Mouse (Mus musculus) liver, embryonic 14.5 days (tissue): ENCODE measurements around the gene Teddm1a. TPM values are rescaled to one million over a fixed set of nuclear protein-coding genes. Genes with fewer than 3 reads are reported as not detected.

ENCODE experiments used
- ATAC-seq: fragments of 200-750 bp; cut with Nextera tagmentation; 2 replicates; pipeline ENCODE4 v1.8.0; 2017; ENCODE audit warnings: moderate number of reproducible peaks, mild to moderate bottlenecking, moderate library complexity; ENCODE audit not compliant: insufficient read depth
- DNase-seq, 3 experiments: peaks; one replicate each; pipeline ENCODE4 v3.0.0-alpha.2; 2012 to 2013; ENCODE audit warnings: low read depth in 3 of 3, low spot score in 3 of 3
- H3K27ac ChIP-seq: fragments of 300-500 bp; sonication (generic); 2 replicates; pipeline ENCODE4 v1.5.1; 2014; ENCODE audit warnings: moderate library complexity, mild to moderate bottlenecking, control low read depth, inconsistent platforms
- H3K27me3 ChIP-seq: fragments of 300-500 bp; sonication (generic); 2 replicates; pipeline ENCODE4 v1.6.1; 2014; ENCODE audit warnings: mild to moderate bottlenecking, low read length, moderate library complexity; ENCODE audit not compliant: control insufficient read depth, insufficient read depth
- H3K36me3 ChIP-seq: fragments of 300-500 bp; sonication (generic); replicated peaks from 2 replicates; pipeline ENCODE4 v1.6.1; 2014; ENCODE audit warnings: low read depth; ENCODE audit not compliant: control insufficient read depth, insufficient read depth
- H3K4me1 ChIP-seq, 2 experiments: fragments of 200-500 bp in 1 of 2; fragments of 300-500 bp in 1 of 2; sonication (generic) in 1 of 2; replicated peaks; 2 replicates each; pipeline ENCODE4 v1.6.1; 2012 to 2014; ENCODE audit warnings: antibody characterized with exemption in 1 of 2, inconsistent platforms in 1 of 2, low read length in 1 of 2; ENCODE audit not compliant: control insufficient read depth in 2 of 2, insufficient read depth in 2 of 2
- H3K4me2 ChIP-seq: fragments of 300-500 bp; sonication (generic); 2 replicates; pipeline ENCODE4 v1.6.1; 2014; ENCODE audit warnings: low read depth, mild to moderate bottlenecking, control low read depth, moderate library complexity
- H3K4me3 ChIP-seq, 2 experiments: fragments of 200-500 bp in 1 of 2; fragments of 300-500 bp in 1 of 2; sonication (generic) in 1 of 2; 2 replicates each; pipeline ENCODE4 v1.5.1; 2012 to 2014; ENCODE audit warnings: low read depth in 2 of 2, low read length in 2 of 2, mild to moderate bottlenecking in 2 of 2, control low read depth in 1 of 2, inconsistent platforms in 1 of 2, moderate library complexity in 1 of 2; ENCODE audit not compliant: insufficient read depth in 1 of 2
- H3K9ac ChIP-seq: fragments of 300-500 bp; sonication (generic); replicated peaks from 2 replicates; pipeline ENCODE4 v1.6.1; 2014; ENCODE audit warnings: mild to moderate bottlenecking, control low read depth, moderate library complexity
- H3K9me3 ChIP-seq: fragments of 300-500 bp; sonication (generic); 2 replicates; pipeline ENCODE4 v1.6.1; 2016; ENCODE audit warnings: low read length, mixed read lengths; ENCODE audit not compliant: control insufficient read depth
- CTCF ChIP-seq: IDR thresholded peaks from 2 replicates; pipeline ENCODE4 v1.5.1; 2016; ENCODE audit warnings: antibody characterized with exemption, low read depth, control low read depth
- EP300 ChIP-seq: IDR thresholded peaks from 2 replicates; pipeline ENCODE4 v1.6.1; 2016; ENCODE audit warnings: antibody characterized with exemption, low read depth
- WGBS: fragments of 180-500 bp; shearing (Covaris S2); extraction: QIAGEN DNeasy Blood & Tissue Kit; methylation state at CpG from one replicate; pipeline ENCODE4 v1.1.7; 2014; ENCODE audit not compliant: insufficient replicate concordance; 5-methylcytosine and 5-hydroxymethylcytosine counted together
- polyA plus RNA-seq, 2 experiments: library from polyadenylated mRNA; depleted of rRNA in 1 of 2; stranded (reverse) in 1 of 2; unstranded in 1 of 2; fragments of >200 nt; fragmentation: Nextera tagmentation in 1 of 2; extraction: Ambion mirVana in 1 of 2; gene quantifications; 2 replicates each; pipeline versions ENCODE4 v1.2.1 to v1.2.3; 2012 to 2014

The Teddm1a gene
- polyA plus RNA-seq, 2 experiments: not detected

DNA sequence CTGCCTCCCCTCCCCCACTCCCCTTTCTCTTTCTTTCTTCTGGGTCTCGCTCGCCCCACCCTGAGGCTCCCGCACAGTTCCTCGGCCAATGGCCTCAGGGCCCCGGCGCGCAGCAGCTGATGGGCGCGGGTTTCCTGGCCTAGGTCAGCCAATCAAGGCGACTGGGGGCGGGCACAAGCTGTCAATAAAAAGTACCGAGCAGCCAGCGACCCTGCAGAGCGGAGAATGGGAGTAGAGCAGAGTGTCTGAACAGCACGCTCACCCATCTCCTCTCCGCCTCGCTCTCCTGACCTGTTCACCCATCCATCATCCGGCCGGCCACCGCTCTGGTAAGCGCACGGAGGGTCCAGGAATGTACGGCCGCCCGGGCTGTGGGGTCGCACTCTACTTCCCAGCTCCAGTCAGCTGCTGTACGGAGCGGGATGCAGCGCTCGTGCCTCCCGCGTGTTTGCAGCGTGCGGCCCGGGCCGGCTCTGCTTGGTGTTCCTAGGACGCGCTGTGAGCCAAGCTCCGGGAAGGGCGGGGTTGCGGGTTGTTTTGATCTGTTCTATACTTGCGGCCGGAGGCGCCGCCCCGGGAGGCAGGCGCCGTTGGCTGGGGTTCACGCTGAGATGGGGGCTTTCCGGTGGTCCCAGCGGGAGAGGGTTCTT, 8.3 kb downstream of the Teddm1a start, which contains the start of the genes Glul and Teddm2:
Gene Glul (plus strand): TSS at position 214 of the 650 bp plus-strand sequence.
Gene Teddm2 (minus strand): TSS at position 498 of the 650 bp plus-strand sequence.
- DNase-seq (peak; percentile 87 to 90 (median 88)), ATAC-seq (peak; percentile 92)
- H3K27me3 ChIP-seq: no peaks in the 10 kb centered on the region
- H3K9me3 ChIP-seq: no peaks in the 10 kb centered on the region
- peaks cover 10 to 13% of the 10 kb centered on the region in 2 experiments for H3K4me1 ChIP-seq
- TF ChIP-seq CTCF (no peak), EP300 (peak; percentile 31; the same call in 1 of the 2 replicates)
- 0% methylated on average over 51 of the region's 51 CpGs for WGBS
- peak within 1 kb of the TSS; percentile 94 for H3K27ac ChIP-seq
- peak within 1 kb of the TSS; percentile 88 for H3K9ac ChIP-seq
- peaks cover 25% of the 10 kb centered on the region for H3K36me3 ChIP-seq
- H3K4me2 ChIP-seq: peak within 1 kb of the TSS; percentile 83
- peak within 1 kb of the TSS; percentile 75 to 77 for H3K4me3 ChIP-seq

DNA sequence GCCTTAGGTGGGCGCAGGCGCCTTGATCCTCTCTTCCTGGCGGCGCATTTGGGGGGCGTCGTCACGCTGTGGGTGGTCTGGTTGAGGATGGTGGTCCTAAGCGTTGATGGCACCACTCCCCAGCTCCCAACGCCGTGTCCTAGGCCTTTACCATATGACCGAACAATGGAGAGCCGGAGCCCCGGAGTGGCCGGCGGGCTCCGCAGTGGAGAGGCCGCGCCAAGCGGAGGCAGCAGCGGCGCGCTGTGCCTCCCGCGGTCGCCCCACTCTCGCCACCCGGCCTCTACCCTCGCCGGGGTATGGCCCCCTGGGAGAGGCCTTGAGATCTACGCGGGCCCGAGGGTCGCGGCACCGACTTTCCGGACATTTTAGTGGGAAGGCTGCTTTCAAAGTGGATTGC, 8.8 kb downstream of the Teddm1a start:
- DNase-seq (no peak), ATAC-seq (peak; percentile 34)
- H3K4me1 ChIP-seq: peaks cover 10 to 13% of the 10 kb centered on the region in 2 experiments
- no peaks in the 10 kb centered on the region for H3K27me3 ChIP-seq
- no peaks in the 10 kb centered on the region for H3K9me3 ChIP-seq
- WGBS: under 1% methylated on average over 28 of the region's 36 CpGs
- peak overlapping the region; percentile 83 for H3K4me2 ChIP-seq
- H3K9ac ChIP-seq: peak overlapping the region; percentile 88
- peaks cover 30% of the 10 kb centered on the region for H3K36me3 ChIP-seq
- peak overlapping the region; percentile 75 to 77 for H3K4me3 ChIP-seq
- peak overlapping the region; percentile 94 for H3K27ac ChIP-seq
- TF ChIP-seq CTCF (no peak), EP300 (no peak)

- peaks cover 10 to 13% of the 10 kb centered on the region in 2 experiments for H3K4me1 ChIP-seq
Measured at GRCm38 (mm10) chr1:153900860-153901730, 9.6 kb downstream of the Teddm1a start.

GRCm38 (mm10) chr1:153903006-153903405, 11.5 kb downstream of the Teddm1a start:
- 92% methylated on average over 13 of the region's 13 CpGs for WGBS
- H3K4me1 ChIP-seq: peaks cover 10 to 13% of the 10 kb centered on the region in 2 experiments
- H3K27ac ChIP-seq: no peak overlapping the region
- ATAC-seq (no peak), DNase-seq (no peak)
- no peak overlapping the region for H3K4me3 ChIP-seq
- H3K36me3 ChIP-seq: peaks cover 56% of the 10 kb centered on the region
- H3K9me3 ChIP-seq: no peaks in the 10 kb centered on the region
- H3K9ac ChIP-seq: no peak overlapping the region
- TF ChIP-seq EP300 (no peak), CTCF (no peak)
- no peak overlapping the region for H3K4me2 ChIP-seq
- H3K27me3 ChIP-seq: no peaks in the 10 kb centered on the region

More at GRCm38 (mm10) chr1:153900860-153901730, 9.6 kb downstream of the Teddm1a start:
- H3K9me3 ChIP-seq: no peaks in the 10 kb centered on the region
- H3K9ac ChIP-seq: peak overlapping the region; percentile 88
- no peak for TF ChIP-seq CTCF
- no peak for TF ChIP-seq EP300
- ATAC-seq: no peak
- H3K27me3 ChIP-seq: no peaks in the 10 kb centered on the region
- H3K4me3 ChIP-seq: peak overlapping the region; percentile 75 to 77
- peak overlapping the region; percentile 83 for H3K4me2 ChIP-seq
- peak in 1 of 3 experiments; percentile 37 for DNase-seq
- 3% methylated on average over 25 of the region's 25 CpGs for WGBS
- peaks cover 37% of the 10 kb centered on the region for H3K36me3 ChIP-seq
- peak overlapping the region; percentile 94 for H3K27ac ChIP-seq

DNA sequence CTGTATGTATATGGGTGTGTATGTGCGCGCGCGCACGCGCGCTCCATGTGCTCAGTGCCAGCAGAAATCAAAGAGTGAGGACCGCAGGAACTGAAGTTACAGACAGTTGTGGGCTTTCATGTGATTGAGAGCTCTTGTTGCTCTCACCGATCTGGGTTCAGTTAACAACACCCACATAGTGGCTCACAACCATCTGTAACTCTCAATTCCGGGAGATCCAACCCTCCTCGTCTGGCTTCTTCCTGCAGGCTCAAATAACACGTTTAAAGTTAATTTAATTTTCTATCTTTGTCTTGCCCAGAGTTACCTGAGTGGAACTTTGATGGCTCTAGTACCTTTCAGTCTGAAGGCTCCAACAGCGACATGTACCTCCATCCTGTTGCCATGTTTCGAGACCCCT, 12.7 kb downstream of the Teddm1a start:
- no peak for DNase-seq
- Histone ChIP-seq H3K4me2 (no peak overlapping the region), H3K9ac (no peak overlapping the region), H3K4me1 (peaks cover 4% of the 10 kb centered on the region in 2 experiments; a peak in 3 of 4 replicates), H3K36me3 (peaks cover 67% of the 10 kb centered on the region), H3K27me3 (no peaks in the 10 kb centered on the region), H3K9me3 (no peaks in the 10 kb centered on the region), H3K4me3 (no peak overlapping the region), H3K27ac (no peak overlapping the region)
- TF ChIP-seq CTCF (no peak), EP300 (no peak)
- WGBS: 89% methylated on average over 14 of the region's 14 CpGs
- ATAC-seq: no peak
